Mouse (Mus musculus): ENCODE measurements around the gene Ino80d. TPM values are rescaled to one million over a fixed set of nuclear protein-coding genes. Genes with fewer than 3 reads are reported as not detected.

Gene Ino80d
- polyA plus RNA-seq, 1 experiment, result 9.1 TPM

- no peak for DNase-seq (ENCODE audit: low read depth)
Observed at GRCm38 (mm10) chr1:63107614-63108327, 6.7 kb downstream of the Ino80d start.

- DNase-seq (ENCODE audit: low read depth), result no peak
Observed at GRCm38 (mm10) chr1:63102758-63103451, 11.6 kb downstream of the Ino80d start.

GRCm38 (mm10) chr1:63100196-63100595 is 14.3 kb downstream of the Ino80d start:
- DNase-seq (ENCODE audit: low read depth), result no peak

DNA sequence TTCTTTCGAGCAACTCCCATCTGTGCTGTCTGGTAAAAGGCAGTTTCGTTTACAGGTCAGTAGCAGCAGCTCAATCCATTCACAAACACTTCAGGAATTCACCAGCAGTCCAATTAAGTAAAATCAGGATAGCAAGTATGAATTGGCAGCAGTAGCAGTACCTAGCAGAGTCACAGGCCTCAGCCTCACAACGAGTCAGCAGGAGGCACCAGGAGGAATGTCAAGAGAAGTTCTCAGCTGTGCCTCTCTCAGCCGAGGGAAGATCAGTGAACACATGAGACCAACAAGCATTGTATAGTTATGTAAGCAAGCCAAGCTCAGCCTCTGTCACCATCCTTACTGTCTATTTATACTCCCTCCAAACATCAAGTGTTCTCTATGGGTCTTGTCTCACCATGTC is 15.6 kb downstream of the Ino80d start:
- no peak for DNase-seq (ENCODE audit: low read depth)

- DNase-seq (ENCODE audit: low read depth), result no peak
Observed at GRCm38 (mm10) chr1:63096071-63096470, 18.4 kb downstream of the Ino80d start.

DNA sequence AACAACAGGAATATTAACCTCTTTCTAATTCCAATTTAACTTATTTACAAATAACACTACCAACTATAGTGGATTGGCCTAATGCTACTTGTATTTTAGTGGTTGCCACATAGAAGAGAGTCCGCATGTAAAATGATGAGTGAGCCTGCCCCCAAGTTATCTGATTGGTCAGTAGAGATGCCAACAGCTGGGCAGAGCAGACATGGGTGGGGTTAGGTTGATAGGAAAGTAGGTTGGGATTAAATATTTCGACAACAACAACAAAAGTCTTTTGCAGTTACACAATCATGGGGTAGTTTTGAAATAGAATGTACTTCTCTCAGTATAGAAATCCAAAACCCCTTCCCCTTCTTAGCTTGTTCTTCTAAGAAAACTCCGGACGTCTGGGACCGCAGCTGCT is 24.7 kb downstream of the Ino80d start:
- no peak for DNase-seq (ENCODE audit: low read depth)

DNA sequence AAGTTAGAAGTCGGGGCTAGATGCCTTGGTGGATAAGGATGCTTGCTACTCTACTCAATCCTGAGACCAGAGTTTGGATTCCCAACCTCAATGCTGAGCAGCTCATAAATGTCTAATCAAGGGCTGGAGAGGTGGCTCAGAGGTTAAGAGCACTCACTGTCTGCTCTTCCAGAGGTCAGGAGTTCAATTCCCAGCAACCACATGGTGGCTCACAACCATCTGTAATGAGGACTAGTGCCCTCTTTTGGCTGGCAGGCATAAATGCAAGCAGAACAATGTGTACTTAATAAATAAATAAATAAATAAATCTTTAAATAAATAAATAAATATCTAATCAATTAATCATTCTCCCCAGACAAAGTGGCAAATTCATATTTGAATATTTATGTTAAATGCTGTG is 25.9 kb downstream of the Ino80d start:
- DNase-seq (ENCODE audit: low read depth), result no peak

- DNase-seq (ENCODE audit: low read depth), result no peak
Observed at GRCm38 (mm10) chr1:63080277-63080676, 34.2 kb downstream of the Ino80d start.

- DNase-seq (ENCODE audit: low read depth), result no peak
Observed at GRCm38 (mm10) chr1:63076383-63076782, 38.1 kb downstream of the Ino80d start.

DNA sequence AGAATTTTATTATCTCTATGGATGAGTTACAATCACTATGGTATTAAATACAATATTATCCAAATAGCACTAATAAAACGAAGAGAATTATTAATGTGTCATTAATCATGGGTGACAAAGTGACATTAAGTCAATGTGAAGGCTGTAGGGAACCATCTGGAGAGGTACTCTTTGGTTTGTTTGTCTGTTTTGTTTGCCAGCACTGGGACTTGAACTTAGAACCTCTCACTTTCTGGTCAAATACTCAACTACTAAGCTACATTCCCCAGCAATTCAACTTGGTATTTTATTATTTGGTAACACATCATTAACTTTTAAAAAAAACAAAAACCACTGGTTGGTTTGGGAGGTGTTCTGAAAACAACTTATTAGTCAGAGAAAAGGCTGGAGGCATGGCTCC is 43.1 kb downstream of the Ino80d start:
- no peak for DNase-seq (ENCODE audit: low read depth)

DNA sequence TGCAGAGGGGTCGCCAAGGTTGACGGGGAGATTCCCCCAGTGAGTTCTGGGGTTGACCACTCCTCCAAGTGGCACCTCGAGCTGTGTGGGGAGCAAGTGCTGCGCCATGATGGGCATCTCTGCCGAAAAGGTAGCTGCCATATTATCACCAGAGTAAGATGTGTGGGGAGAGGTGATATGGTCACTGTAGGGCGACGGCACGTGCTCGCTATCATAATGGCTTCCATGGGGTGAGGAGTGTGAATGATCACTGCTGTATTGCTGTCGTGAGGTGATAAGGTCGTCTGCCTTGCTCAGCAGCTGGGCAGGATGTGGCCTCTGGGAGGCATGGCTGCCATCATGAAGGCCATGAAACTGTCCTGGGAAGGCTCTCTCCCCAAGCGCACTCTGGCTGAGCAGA is 56.1 kb downstream of the Ino80d start:
- DNase-seq (ENCODE audit: low read depth), result no peak

DNA sequence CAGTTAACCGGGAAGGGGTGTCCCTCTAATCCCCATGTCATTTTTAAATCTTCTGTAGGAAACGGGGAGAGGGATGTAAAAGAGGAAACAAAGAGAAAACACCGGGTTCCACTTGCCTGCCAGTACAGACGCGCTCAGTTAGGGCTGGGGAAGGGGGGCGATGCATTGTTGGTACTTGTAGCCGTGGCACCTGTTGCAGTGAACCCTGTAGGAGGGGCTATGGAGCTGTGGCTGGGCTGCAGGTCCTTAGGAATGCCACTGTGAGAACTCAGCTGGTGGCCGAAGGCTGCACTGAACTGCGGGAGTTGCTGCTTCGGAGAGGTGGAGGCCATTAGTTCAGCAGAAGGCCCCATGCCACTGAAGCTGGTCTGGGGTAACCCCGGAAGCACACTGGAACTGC is 56.6 kb downstream of the Ino80d start:
- DNase-seq (ENCODE audit: low read depth), result no peak

GRCm38 (mm10) chr1:63057318-63057717 is 57.1 kb downstream of the Ino80d start:
- no peak for DNase-seq (ENCODE audit: low read depth)

GRCm38 (mm10) chr1:63055386-63055785 is 59.1 kb downstream of the Ino80d start:
- DNase-seq (ENCODE audit: low read depth), result no peak

- DNase-seq (ENCODE audit: low read depth), result no peak
Observed at GRCm38 (mm10) chr1:63050866-63051265, 63.6 kb downstream of the Ino80d start.

GRCm38 (mm10) chr1:63049977-63050376 is 64.5 kb downstream of the Ino80d start:
- DNase-seq (ENCODE audit: low read depth), result no peak

DNA sequence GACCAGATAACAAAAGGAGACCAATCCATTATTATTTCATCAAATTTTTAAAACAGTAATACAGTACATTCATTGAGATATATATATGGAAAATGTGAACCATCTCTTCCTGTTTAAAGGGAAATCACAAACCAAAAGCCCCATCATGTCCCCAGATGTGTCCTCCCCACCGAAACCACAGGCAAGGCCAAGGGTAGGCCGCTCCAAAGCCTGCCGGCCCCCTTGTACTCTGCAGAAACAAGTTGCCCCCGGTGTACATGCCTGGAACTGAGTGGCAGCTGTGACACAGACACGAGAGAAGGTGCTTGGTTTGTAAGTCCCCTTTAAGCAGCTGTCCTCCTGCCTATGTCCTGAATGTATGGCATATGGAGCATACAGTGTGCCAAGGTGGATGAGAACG is 66.5 kb downstream of the Ino80d start:
- no peak for DNase-seq (ENCODE audit: low read depth)

DNA sequence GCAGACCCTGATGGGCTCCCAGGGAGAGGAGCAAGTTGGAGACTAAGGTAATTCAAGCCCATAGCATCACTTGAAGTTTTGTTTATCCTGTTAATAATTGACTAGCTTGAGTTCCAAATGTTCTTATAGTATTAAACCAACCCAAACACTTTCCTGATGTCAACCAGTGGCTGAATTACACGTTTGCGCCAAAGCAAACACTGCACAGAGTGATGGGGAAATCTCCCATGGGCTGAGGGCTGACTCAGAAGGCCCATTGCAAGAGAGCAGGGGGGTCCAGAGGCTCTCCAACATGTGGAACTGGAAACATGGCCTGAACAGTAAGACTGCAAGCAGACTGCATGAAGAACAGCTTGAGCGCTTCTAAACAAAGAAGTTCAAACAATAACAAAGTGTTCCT is 81.5 kb downstream of the Ino80d start:
- no peak for DNase-seq (ENCODE audit: low read depth)

GRCm38 (mm10) chr1:63019916-63020315 is 94.6 kb downstream of the Ino80d start:
- no peak for DNase-seq (ENCODE audit: low read depth)

GRCm38 (mm10) chr1:63005013-63005646 is 109.3 kb downstream of the Ino80d start:
- DNase-seq (ENCODE audit: low read depth), result no peak

DNA sequence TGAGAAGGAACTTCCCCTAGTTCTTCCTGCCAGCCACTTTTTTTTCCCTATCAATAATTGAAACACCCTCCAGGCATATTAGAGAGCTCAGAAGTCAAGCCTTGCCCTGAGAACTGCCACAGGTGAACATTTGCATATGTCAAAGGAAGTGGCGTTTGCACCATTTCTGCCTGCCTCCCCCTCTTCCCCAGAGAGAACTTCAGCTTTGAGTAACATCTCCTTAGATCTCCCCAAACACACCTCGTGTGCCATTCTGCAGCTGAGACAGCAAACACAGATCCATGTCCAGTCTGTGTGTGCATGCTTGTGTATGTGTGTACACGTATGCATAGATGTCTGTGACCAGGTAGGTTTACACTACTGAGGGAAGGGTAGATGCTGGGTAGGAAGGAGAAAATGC is 112.6 kb downstream of the Ino80d start:
- DNase-seq (ENCODE audit: low read depth), result no peak

- no peak for DNase-seq (ENCODE audit: low read depth)
Observed at GRCm38 (mm10) chr1:62993348-62993747, 121.1 kb downstream of the Ino80d start.

DNA sequence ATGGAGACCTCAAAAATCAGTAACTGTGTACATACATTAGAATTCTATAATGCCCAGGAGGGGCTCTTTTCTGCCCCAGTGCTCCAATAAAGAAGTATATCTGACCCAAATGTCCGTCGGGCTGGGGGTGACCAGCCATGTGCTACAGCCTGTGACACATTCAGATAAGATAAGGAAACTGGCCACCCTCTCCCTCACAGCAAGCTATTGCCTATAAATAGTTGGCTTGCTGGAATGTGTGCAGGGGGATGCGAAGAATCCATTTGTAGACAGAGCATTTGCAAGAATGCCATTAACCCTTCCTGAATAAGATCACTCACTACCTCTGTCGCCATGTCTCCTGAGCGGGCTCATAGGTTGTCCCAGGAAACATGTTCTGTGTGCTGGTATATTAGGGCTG is 121.8 kb downstream of the Ino80d start:
- DNase-seq (ENCODE audit: low read depth), result no peak

Data from gonadal fat pad, adult 2 months (tissue).